Mouse (Mus musculus) neutrophil, adult 59 days (primary cell): ENCODE data around the gene Gm49486. TPM values are rescaled to one million over a fixed set of nuclear protein-coding genes. Genes with fewer than 3 reads are reported as not detected.

Experiments used
- total RNA-seq, 2 experiments: library from RNA; stranded (reverse); gene quantifications; 1 replicate in 1 of 2; 2 replicates in 1 of 2; pipeline ENCODE4 v1.2.4; 2023

Gm49486 gene
- total RNA-seq: under 1 TPM; 0.16 to 0.18 TPM

GRCm38 (mm10) chr15:79229058-79229821, at the start of gene Gm49486, which contains the start of gene Pick1:
Gene Gm49486 (plus strand): TSS chr15:79229391.
Gene Pick1 (plus strand): TSS chr15:79229173.

GRCm38 (mm10) chr15:79254661-79255060, 25.5 kb downstream of the Gm49486 start, which contains the start of gene Slc16a8:
Gene Slc16a8 (minus strand): TSS chr15:79254761.

GRCm38 (mm10) chr15:79285399-79285798, 56.2 kb downstream of the Gm49486 start, which contains the start of gene Baiap2l2:
Gene Baiap2l2 (minus strand): TSS chr15:79285537.

Other genes with a start within 250 kb of the Gm49486 start
- 10 to 100 TPM; 20.2 to 25.9 TPM for gene H1f0, start 200.9 kb upstream of the Gm49486 start, total RNA-seq
- gene Galr3, start 187.5 kb upstream of the Gm49486 start, total RNA-seq: not detected
- 10 to 100 TPM; 17.2 to 18.7 TPM for gene Ankrd54, start 166.5 kb upstream of the Gm49486 start, total RNA-seq
- gene Eif3l, start 154.2 kb upstream of the Gm49486 start, total RNA-seq: 10 to 100 TPM; 60.8 to 68.5 TPM
- gene Micall1, start 120.5 kb upstream of the Gm49486 start, total RNA-seq: 10 to 100 TPM; 13.8 to 14.1 TPM
- 10 to 100 TPM; 23.0 to 24.9 TPM for gene Polr2f, start 88.4 kb upstream of the Gm49486 start, total RNA-seq
- not detected for gene 1700088E04Rik, start 88.1 kb upstream of the Gm49486 start, total RNA-seq
- not detected for gene Sox10, start 64.2 kb upstream of the Gm49486 start, total RNA-seq
- gene Pick1, start 218 bp upstream of the Gm49486 start, total RNA-seq: 1 to 10 TPM; 5.8 to 7.4 TPM
- gene Slc16a8, start 25.4 kb downstream of the Gm49486 start, total RNA-seq: not detected
- gene Baiap2l2, start 56.1 kb downstream of the Gm49486 start, total RNA-seq: not detected
- 1 to 10 TPM; 5.4 to 8.4 TPM for gene Pla2g6, start 99.0 kb downstream of the Gm49486 start, total RNA-seq
- 10 to 100 TPM; 12.0 to 15.1 TPM for gene Maff, start 117.2 kb downstream of the Gm49486 start, total RNA-seq
- gene Tmem184b, start 174.2 kb downstream of the Gm49486 start, total RNA-seq: 10 to 100 TPM; 68.6 to 77.2 TPM
- 100 to 1,000 TPM; 101 to 115 TPM for gene Csnk1e, start 226.2 kb downstream of the Gm49486 start, total RNA-seq